Mouse (Mus musculus) G1E (cell line): ENCODE results near the gene Tob1.

Experiments used
- CTCF ChIP-seq: IDR thresholded peaks from 2 replicates; pipeline ENCODE4 v1.5.1; 2012; ENCODE audit warnings: low read depth, low read length, inconsistent platforms, mixed read lengths
- GATA1 ChIP-seq: IDR thresholded peaks from 2 replicates; pipeline ENCODE4 v1.6.1; 2012; ENCODE audit warnings: borderline replicate concordance, low read length, inconsistent platforms, mixed read lengths
- POLR2AphosphoS5 ChIP-seq: IDR thresholded peaks from 2 replicates; pipeline ENCODE4 v1.6.1; 2012; ENCODE audit warnings: low read depth, low read length, inconsistent platforms; ENCODE audit not compliant: insufficient replicate concordance

DNA sequence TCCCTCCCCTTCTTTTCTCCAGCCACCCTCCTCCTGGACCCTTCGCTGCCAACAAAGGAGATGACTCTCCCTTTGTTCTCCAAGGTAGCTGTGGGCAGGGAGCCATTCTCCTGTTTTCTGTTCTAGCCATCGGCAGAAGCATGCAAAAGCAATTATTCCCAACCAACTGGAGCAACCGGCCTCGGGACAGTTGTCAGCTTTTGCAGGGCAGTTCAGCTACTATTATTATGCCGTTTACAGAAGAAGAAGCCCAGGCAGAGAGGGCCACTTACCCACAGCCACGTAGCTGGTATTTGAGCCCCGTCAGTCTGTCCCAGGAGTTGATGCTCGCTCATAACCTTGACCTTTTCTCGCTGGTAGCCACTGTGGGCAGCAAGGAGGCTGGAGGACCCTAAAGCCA, 17.2 kb downstream of the Tob1 start:
- TF ChIP-seq CTCF: no peak
- TF ChIP-seq GATA1: no peak
- TF ChIP-seq POLR2AphosphoS5: no peak
